Mouse (Mus musculus): ENCODE measurements at regions not wholly inside any gene's neighbourhood (a gene's known extent, or its start where the extent isn't known, plus 50 kb on each side); places are given as distances from the start of the nearest gene placed in this dataset.

- peak; percentile 77 for TF ChIP-seq CTCF (conservative IDR thresholded peaks at IDR 0.05; ENCODE audit: low read length)
- no peak for TF ChIP-seq NANOG (IDR thresholded peaks at IDR 0.05; ENCODE audit: borderline replicate concordance, low read length)
- TF ChIP-seq POU5F1 (IDR thresholded peaks at IDR 0.05; ENCODE audit: borderline replicate concordance, low read length) = no peak
Observed at GRCm38 (mm10) chr16:93292965-93293653, 310.8 kb downstream of the Setd4 start.

All from E14TG2a.4 (cell line).